Mouse (Mus musculus) inflammation-experienced regulatory T-cells (primary cell): ENCODE data around the gene G2e3. TPM values are rescaled to one million over a fixed set of nuclear protein-coding genes. Genes with fewer than 3 reads are reported as not detected.

Experiments
- polyA plus RNA-seq, 2 experiments: library from polyadenylated mRNA; unstranded; fragments of 100-300 nt; shearing (Covaris generic); gene quantifications; one replicate each; pipeline ENCODE4 v1.2.1; 2017

The G2e3 gene
- 10 to 100 TPM; 14.4 to 14.8 TPM for polyA plus RNA-seq

GRCm38 (mm10) chr12:51347988-51348697 lies at the start of gene G2e3:
Gene G2e3 (plus strand): TSS chr12:51348061.

GRCm38 (mm10) chr12:51377003-51377887 lies 29.4 kb downstream of the G2e3 start, which contains the start of gene Scfd1:
Gene Scfd1 (plus strand): TSS chr12:51377510.

Other genes starting within 250 kb of the G2e3 start
- gene Scfd1, start 29.4 kb downstream of the G2e3 start, polyA plus RNA-seq, result 10 to 100 TPM; 81.3 to 91.6 TPM
- gene Coch, start 245.3 kb downstream of the G2e3 start, polyA plus RNA-seq, result 1 to 10 TPM in 1 of 2 experiments, under 1 TPM in 1; 0.83 to 8.4 TPM